Mouse (Mus musculus): Measurements from ENCODE around the gene Nusap1.
"Not testable (repeated sequence)": the region's sequence is repeated elsewhere in the genome, so short reads cannot be mapped to it uniquely, and the experiment has no call there.

The Nusap1 gene

GRCm38 (mm10) chr2:119644254-119644653 lies 26.2 kb downstream of the Nusap1 start:
- DNase-seq (ENCODE audit: low spot score in 2 of 2) = no peak

GRCm38 (mm10) chr2:119662220-119663182 lies 44.4 kb downstream of the Nusap1 start, which contains the start of gene Ndufaf1:
Gene Ndufaf1, minus strand, starts transcription at chr2:119662827.
- DNase-seq (ENCODE audit: low spot score in 2 of 2) = peak; percentile 85 to 86

GRCm38 (mm10) chr2:119665744-119666143 lies 47.6 kb downstream of the Nusap1 start:
- not testable (repeated sequence) for DNase-seq (ENCODE audit: low spot score in 2 of 2)

GRCm38 (mm10) chr2:119669010-119669409 lies 50.9 kb downstream of the Nusap1 start:
- DNase-seq (ENCODE audit: low spot score in 2 of 2) = no peak

- peak; percentile 92 to 94 for DNase-seq (ENCODE audit: low spot score in 2 of 2)
Observed at GRCm38 (mm10) chr2:119674525-119675214, 56.6 kb downstream of the Nusap1 start, which contains the start of gene Rtf1. Gene Rtf1, plus strand, starts transcription at chr2:119675068.

GRCm38 (mm10) chr2:119675215-119675784 lies 57.2 kb downstream of the Nusap1 start:
- DNase-seq (ENCODE audit: low spot score in 2 of 2) = no peak

GRCm38 (mm10) chr2:119675831-119676230 lies 57.7 kb downstream of the Nusap1 start:
- DNase-seq (ENCODE audit: low spot score in 2 of 2) = no peak

- no peak for DNase-seq (ENCODE audit: low spot score in 2 of 2)
Observed at GRCm38 (mm10) chr2:119683706-119684105, 65.6 kb downstream of the Nusap1 start.

- DNase-seq (ENCODE audit: low spot score in 2 of 2) = no peak
Observed at GRCm38 (mm10) chr2:119692003-119692701, 74.1 kb downstream of the Nusap1 start.

- no peak for DNase-seq (ENCODE audit: low spot score in 2 of 2)
Observed at GRCm38 (mm10) chr2:119694826-119695225, 76.7 kb downstream of the Nusap1 start.

GRCm38 (mm10) chr2:119696111-119696510 lies 78.0 kb downstream of the Nusap1 start:
- DNase-seq (ENCODE audit: low spot score in 2 of 2) = no peak

GRCm38 (mm10) chr2:119698472-119698871 lies 80.4 kb downstream of the Nusap1 start:
- DNase-seq (ENCODE audit: low spot score in 2 of 2) = no peak

- DNase-seq (ENCODE audit: low spot score in 2 of 2) = no peak
Observed at GRCm38 (mm10) chr2:119699962-119700361, 81.9 kb downstream of the Nusap1 start.
